Mouse (Mus musculus) brain, embryonic 18.5 days (tissue): Measurements from ENCODE around the gene Gm38100.

Experiments used
- DNase-seq: peaks from one replicate; pipeline ENCODE4 v3.0.0-alpha.2; 2012; ENCODE audit warnings: low read depth, low spot score

The Gm38100 gene

GRCm38 (mm10) chr1:175920029-175920428 is at the start of gene Gm38100:
Gene Gm38100, plus strand, starts transcription at chr1:175920329.
- no peak for DNase-seq

GRCm38 (mm10) chr1:175870716-175871115 is 49.4 kb upstream of the Gm38100 start:
- peak; percentile 10 for DNase-seq

GRCm38 (mm10) chr1:175872028-175872816 is 47.9 kb upstream of the Gm38100 start:
- DNase-seq = no peak

- peak; percentile 66 for DNase-seq
Observed at GRCm38 (mm10) chr1:175880453-175881296, 39.5 kb upstream of the Gm38100 start, which contains the start of gene Exo1. Gene Exo1, plus strand, starts transcription at chr1:175880581.

GRCm38 (mm10) chr1:175883398-175883797 is 36.7 kb upstream of the Gm38100 start:
- no peak for DNase-seq

- no peak for DNase-seq
Observed at GRCm38 (mm10) chr1:175893263-175893662, 26.9 kb upstream of the Gm38100 start.

- DNase-seq = no peak
Observed at GRCm38 (mm10) chr1:175893726-175894125, 26.4 kb upstream of the Gm38100 start.

GRCm38 (mm10) chr1:175911207-175911606 is 8.9 kb upstream of the Gm38100 start:
- no peak for DNase-seq

- no peak for DNase-seq
Observed at GRCm38 (mm10) chr1:175912038-175912437, 8.1 kb upstream of the Gm38100 start.

GRCm38 (mm10) chr1:175913728-175914303 is 6.3 kb upstream of the Gm38100 start:
- DNase-seq = no peak

GRCm38 (mm10) chr1:175921091-175921490 is 962 bp downstream of the Gm38100 start:
- DNase-seq = no peak

GRCm38 (mm10) chr1:175923848-175924787 is 4.0 kb downstream of the Gm38100 start:
- peak; percentile 39 for DNase-seq

- DNase-seq = no peak
Observed at GRCm38 (mm10) chr1:175931391-175931790, 11.3 kb downstream of the Gm38100 start.

- DNase-seq = peak; percentile 64
Observed at GRCm38 (mm10) chr1:175936282-175936737, 16.2 kb downstream of the Gm38100 start.

GRCm38 (mm10) chr1:175938731-175939130 is 18.6 kb downstream of the Gm38100 start:
- DNase-seq = no peak

- DNase-seq = no peak
Observed at GRCm38 (mm10) chr1:175943168-175943567, 23.0 kb downstream of the Gm38100 start.

- DNase-seq = no peak
Observed at GRCm38 (mm10) chr1:175946718-175947315, 26.7 kb downstream of the Gm38100 start.

GRCm38 (mm10) chr1:175950421-175950820 is 30.3 kb downstream of the Gm38100 start:
- DNase-seq = no peak

- no peak for DNase-seq
Observed at GRCm38 (mm10) chr1:175950851-175951250, 30.7 kb downstream of the Gm38100 start.

- DNase-seq = no peak
Observed at GRCm38 (mm10) chr1:175961786-175962185, 41.7 kb downstream of the Gm38100 start.
